Mouse (Mus musculus) spleen, adult 2 months (tissue): ENCODE measurements around the gene Sbk2. TPM values are rescaled to one million over a fixed set of nuclear protein-coding genes. Genes with fewer than 3 reads are reported as not detected.

Experiments used
- DNase-seq, 2 experiments: peaks; one replicate each; pipeline versions ENCODE4 v3.0.0 to v3.0.0-alpha.2; 2012 to 2021; ENCODE audit warnings: low spot score in 2 of 2, low read depth in 1 of 2
- H3K27ac ChIP-seq: fragments of 200-500 bp; 2 replicates; pipeline ENCODE4 v1.5.1; 2012; ENCODE audit warnings: low read length, inconsistent platforms; ENCODE audit not compliant: insufficient read depth
- H3K27me3 ChIP-seq: fragments of 200-500 bp; 2 replicates; pipeline ENCODE4 v1.6.1; 2012; ENCODE audit warnings: mild to moderate bottlenecking, moderate library complexity, low read length, inconsistent platforms; ENCODE audit not compliant: control insufficient read depth, insufficient read depth
- H3K36me3 ChIP-seq: fragments of 200-500 bp; 2 replicates; pipeline ENCODE4 v1.6.1; 2012; ENCODE audit warnings: mild to moderate bottlenecking, low read length, inconsistent platforms; ENCODE audit not compliant: control insufficient read depth, insufficient read depth
- H3K4me1 ChIP-seq: fragments of 200-500 bp; 2 replicates; pipeline ENCODE4 v1.6.1; 2011; ENCODE audit warnings: inconsistent platforms; ENCODE audit not compliant: control insufficient read depth, insufficient read depth, insufficient read length
- H3K4me3 ChIP-seq: fragments of 200-500 bp; 2 replicates; pipeline ENCODE4 v1.5.1; 2011; ENCODE audit warnings: mild to moderate bottlenecking, inconsistent platforms; ENCODE audit not compliant: insufficient read depth, insufficient read length; ENCODE audit errors: extremely low read depth
- CTCF ChIP-seq: fragments of 200-500 bp; IDR thresholded peaks from 2 replicates; pipeline ENCODE4 v1.5.1; 2011; ENCODE audit warnings: mild to moderate bottlenecking, inconsistent platforms; ENCODE audit not compliant: insufficient read depth, insufficient read length, insufficient replicate concordance; ENCODE audit errors: extremely low read depth
- POLR2A ChIP-seq: fragments of 200-500 bp; IDR thresholded peaks from 2 replicates; pipeline ENCODE4 v1.6.1; 2011; ENCODE audit warnings: low read depth, low read length, inconsistent platforms
- WGBS: fragments of 180-500 bp; shearing (Covaris S2); methylation state at CpG from one replicate; pipeline ENCODE4 v1.1.7; 2018; 5-methylcytosine and 5-hydroxymethylcytosine counted together
- polyA plus RNA-seq: library from polyadenylated mRNA; depleted of rRNA; stranded (reverse); fragments of >200 nt; gene quantifications from 2 replicates; pipeline ENCODE4 v1.2.3, GENCODE M21; 2012

The Sbk2 gene
- polyA plus RNA-seq, 1 experiment = 1.9 TPM

DNA sequence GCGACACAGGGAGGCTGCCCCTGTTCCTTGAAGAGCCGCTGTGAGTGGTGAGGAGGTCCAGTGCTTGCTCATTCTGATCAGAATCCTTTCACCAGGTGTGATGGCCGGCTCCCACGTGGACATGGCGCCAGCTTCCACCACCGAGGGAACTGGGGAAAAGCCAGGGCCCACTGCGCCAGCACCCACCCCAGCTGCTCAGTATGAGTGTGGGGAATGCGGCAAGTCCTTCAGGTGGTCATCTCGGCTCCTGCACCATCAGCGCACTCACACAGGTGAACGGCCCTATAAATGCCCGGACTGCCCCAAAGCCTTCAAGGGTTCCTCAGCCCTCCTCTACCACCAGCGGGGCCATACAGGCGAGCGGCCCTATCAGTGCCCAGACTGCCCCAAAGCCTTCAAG is 45.5 kb downstream of the Sbk2 start:
- Histone ChIP-seq H3K36me3 (peaks cover 27% of the 10 kb centered on the region), H3K4me3 (no peak overlapping the region), H3K4me1 (peaks cover 16% of the 10 kb centered on the region; the same call in 1 of the 2 replicates), H3K27ac (no peak overlapping the region), H3K27me3 (peaks cover 6% of the 10 kb centered on the region)
- TF ChIP-seq CTCF = no peak
- WGBS = 96% methylated on average over 15 of the region's 15 CpGs
- no peak for DNase-seq

GRCm38 (mm10) chr7:4917494-4917893 is 46.7 kb downstream of the Sbk2 start:
- peaks cover 6% of the 10 kb centered on the region; the same call in 1 of the 2 replicates for H3K4me1 ChIP-seq
- TF ChIP-seq CTCF (no peak), POLR2A (no peak)
- 94% methylated on average over 2 of the region's 2 CpGs for WGBS
- peaks cover 27% of the 10 kb centered on the region for H3K36me3 ChIP-seq
- no peak for DNase-seq
- no peak overlapping the region for H3K4me3 ChIP-seq
- H3K27me3 ChIP-seq = no peaks in the 10 kb centered on the region
- no peak overlapping the region for H3K27ac ChIP-seq

DNA sequence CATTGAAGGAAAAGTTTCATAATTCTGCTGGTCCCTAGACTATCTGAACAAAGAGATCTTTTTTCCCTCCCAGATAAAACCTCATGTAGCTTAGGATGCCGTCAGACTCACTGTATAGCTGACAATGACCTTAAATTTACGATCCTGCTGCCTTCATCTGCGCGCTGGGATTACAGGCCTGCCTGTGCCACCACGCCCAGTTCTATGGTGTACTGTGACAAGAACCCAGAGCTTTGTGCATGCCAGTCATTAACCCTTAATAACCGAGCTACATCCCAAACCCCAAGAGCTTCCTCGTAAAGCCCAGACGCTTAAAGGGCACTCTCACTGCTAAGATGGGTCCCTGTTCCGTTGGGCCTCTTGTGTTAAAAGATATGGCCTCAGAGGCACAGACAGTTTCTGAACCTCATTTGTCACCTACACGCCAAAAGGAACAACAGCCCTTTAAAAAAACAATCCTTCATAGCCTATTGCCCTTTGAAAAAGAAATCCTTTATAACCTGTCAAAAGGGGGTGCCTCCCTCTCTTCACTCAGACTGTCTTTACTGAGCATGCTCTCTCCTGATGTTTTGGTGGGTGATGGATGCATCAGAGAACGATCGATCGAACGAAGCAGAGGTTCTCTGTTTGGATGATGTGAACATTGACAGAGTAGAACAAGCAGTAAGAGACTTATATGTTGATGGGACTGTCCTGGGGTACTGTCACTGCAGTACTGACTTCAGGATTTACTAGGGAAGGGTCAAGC is 48.4 kb downstream of the Sbk2 start:
- peaks cover 26% of the 10 kb centered on the region for H3K36me3 ChIP-seq
- TF ChIP-seq POLR2A (no peak), CTCF (no peak)
- no peak overlapping the region; the same call in 1 of the 2 replicates for H3K27ac ChIP-seq
- no peak for DNase-seq
- H3K4me3 ChIP-seq = peak overlapping the region; percentile 91
- 17% methylated on average over 14 of the region's 14 CpGs for WGBS
- H3K27me3 ChIP-seq = no peaks in the 10 kb centered on the region
- peaks cover 6% of the 10 kb centered on the region; the same call in 1 of the 2 replicates for H3K4me1 ChIP-seq

- Histone ChIP-seq H3K4me3 (peak within 1 kb of the TSS; percentile 91), H3K4me1 (peaks cover 6% of the 10 kb centered on the region; the same call in 1 of the 2 replicates)
These were observed 49.1 kb downstream of the Sbk2 start, which contains the start of gene Zfp628 for GRCm38 (mm10) chr7:4915007-4915665. TSS of gene Zfp628 (plus strand) at chr7:4915217.

DNA sequence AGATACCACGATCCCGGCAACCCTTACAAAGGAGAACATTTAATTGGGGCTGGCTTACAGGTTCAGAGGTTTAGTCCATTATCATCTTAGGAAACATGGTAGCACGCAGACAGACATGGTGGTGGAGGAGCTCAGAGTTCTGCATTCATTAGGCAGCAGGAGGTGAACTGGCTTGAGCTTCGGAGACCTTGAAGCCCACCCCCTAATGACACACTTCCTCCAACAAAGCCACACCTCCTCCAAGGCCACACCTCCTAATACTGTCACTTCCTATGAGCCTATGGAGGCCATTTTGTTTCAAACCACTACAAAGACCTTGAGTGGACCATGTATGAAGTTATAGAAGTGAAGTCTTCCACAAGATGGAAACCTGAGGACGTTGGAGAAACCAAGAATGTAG is 52.0 kb downstream of the Sbk2 start:
- Histone ChIP-seq H3K4me1 (peaks cover 6% of the 10 kb centered on the region; the same call in 1 of the 2 replicates), H3K4me3 (no peak overlapping the region), H3K27me3 (no peaks in the 10 kb centered on the region), H3K36me3 (no peaks in the 10 kb centered on the region), H3K27ac (no peak overlapping the region)
- 79% methylated on average over 5 of the region's 5 CpGs for WGBS
- DNase-seq = no peak
- TF ChIP-seq POLR2A (no peak), CTCF (no peak)

More at GRCm38 (mm10) chr7:4915007-4915665, 49.1 kb downstream of the Sbk2 start, which contains the start of gene Zfp628:
- TF ChIP-seq CTCF (no peak), POLR2A (peak; percentile 67)
- Histone ChIP-seq H3K27me3 (no peaks in the 10 kb centered on the region), H3K27ac (peak within 1 kb of the TSS; percentile 82), H3K36me3 (peaks cover 20% of the 10 kb centered on the region)
- 1% methylated on average over 56 of the region's 56 CpGs for WGBS
- peak; percentile 87 to 89 for DNase-seq

DNA sequence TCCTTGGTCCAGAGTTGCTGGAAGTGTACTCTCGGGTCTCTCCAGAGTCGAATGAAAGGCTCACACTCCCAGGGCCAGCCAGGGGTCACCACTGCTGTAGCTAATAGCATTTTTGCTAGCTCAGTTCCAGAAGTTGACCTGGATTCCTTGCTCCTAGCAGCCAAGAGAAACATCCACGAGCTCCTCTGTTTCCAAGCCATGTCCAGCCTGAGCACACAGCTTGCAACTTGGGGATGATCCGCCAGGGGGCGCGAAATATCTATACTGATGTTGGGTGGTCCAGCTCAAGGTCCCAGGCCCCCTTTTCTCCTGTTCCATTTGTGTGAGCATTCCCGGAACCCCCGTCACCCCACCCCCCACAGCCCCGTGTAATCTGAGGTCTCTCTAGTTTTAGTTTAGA is 52.6 kb downstream of the Sbk2 start:
- Histone ChIP-seq H3K4me1 (peaks cover 6% of the 10 kb centered on the region; the same call in 1 of the 2 replicates), H3K27me3 (no peaks in the 10 kb centered on the region), H3K36me3 (no peaks in the 10 kb centered on the region), H3K27ac (no peak overlapping the region), H3K4me3 (no peak overlapping the region)
- 59% methylated on average over 9 of the region's 9 CpGs for WGBS
- peak in 1 of 2 experiments; percentile 33 for DNase-seq
- TF ChIP-seq CTCF = peak; percentile 29; the same call in 1 of the 2 replicates
- no peak for TF ChIP-seq POLR2A
